Mouse (Mus musculus) liver, embryonic 16.5 days (tissue): ENCODE measurements around the gene Nudt21. TPM values are rescaled to one million over a fixed set of nuclear protein-coding genes. Genes with fewer than 3 reads are reported as not detected.

ENCODE experiments used
- ATAC-seq: fragments of 200-750 bp; cut with Nextera tagmentation; 2 replicates; pipeline ENCODE4 v1.8.0; 2017; ENCODE audit warnings: low read depth, mild to moderate bottlenecking, moderate number of reproducible peaks, moderate library complexity
- H3K27ac ChIP-seq: fragments of 300-500 bp; sonication (generic); 2 replicates; pipeline ENCODE4 v1.5.1; 2014; ENCODE audit warnings: mild to moderate bottlenecking, low read length
- H3K27me3 ChIP-seq: fragments of 300-500 bp; sonication (generic); 2 replicates; pipeline ENCODE4 v1.6.1; 2014; ENCODE audit warnings: low read depth, low read length, mixed read lengths; ENCODE audit not compliant: control insufficient read depth, insufficient read depth
- H3K36me3 ChIP-seq: fragments of 300-500 bp; sonication (generic); 2 replicates; pipeline ENCODE4 v1.6.1; 2014; ENCODE audit warnings: mild to moderate bottlenecking; ENCODE audit not compliant: control insufficient read depth, insufficient read depth
- H3K4me1 ChIP-seq: fragments of 300-500 bp; sonication (generic); 2 replicates; pipeline ENCODE4 v1.6.1; 2014; ENCODE audit warnings: low read depth, low read length, mixed read lengths; ENCODE audit not compliant: control insufficient read depth
- H3K4me2 ChIP-seq: fragments of 300-500 bp; sonication (generic); 2 replicates; pipeline ENCODE4 v1.6.1; 2014; ENCODE audit warnings: low read depth, low read length, mixed read lengths
- H3K4me3 ChIP-seq: fragments of 300-500 bp; sonication (generic); 2 replicates; pipeline ENCODE4 v1.5.1; 2014; ENCODE audit warnings: low read depth, mild to moderate bottlenecking, low read length
- H3K9ac ChIP-seq: fragments of 300-500 bp; sonication (generic); 2 replicates; pipeline ENCODE4 v1.6.1; 2014; ENCODE audit warnings: low read depth, low read length
- H3K9me3 ChIP-seq: fragments of 300-500 bp; sonication (generic); replicated peaks from 2 replicates; pipeline ENCODE4 v1.6.1; 2016; ENCODE audit warnings: low read length; ENCODE audit not compliant: control insufficient read depth
- WGBS: fragments of 180-500 bp; shearing (Covaris S2); extraction: QIAGEN DNeasy Blood & Tissue Kit; methylation state at CpG from one replicate; pipeline ENCODE4 v1.1.7; 2014; ENCODE audit not compliant: insufficient replicate concordance; 5-methylcytosine and 5-hydroxymethylcytosine counted together
- polyA plus RNA-seq: library from polyadenylated mRNA; unstranded; fragments of >200 nt; fragmentation: Nextera tagmentation; extraction: Ambion mirVana; gene quantifications from 2 replicates; pipeline ENCODE4 v1.2.1, GENCODE M21; 2015

Nudt21 gene
- polyA plus RNA-seq, 1 experiment from 2014 or later = 73.7 TPM

DNA sequence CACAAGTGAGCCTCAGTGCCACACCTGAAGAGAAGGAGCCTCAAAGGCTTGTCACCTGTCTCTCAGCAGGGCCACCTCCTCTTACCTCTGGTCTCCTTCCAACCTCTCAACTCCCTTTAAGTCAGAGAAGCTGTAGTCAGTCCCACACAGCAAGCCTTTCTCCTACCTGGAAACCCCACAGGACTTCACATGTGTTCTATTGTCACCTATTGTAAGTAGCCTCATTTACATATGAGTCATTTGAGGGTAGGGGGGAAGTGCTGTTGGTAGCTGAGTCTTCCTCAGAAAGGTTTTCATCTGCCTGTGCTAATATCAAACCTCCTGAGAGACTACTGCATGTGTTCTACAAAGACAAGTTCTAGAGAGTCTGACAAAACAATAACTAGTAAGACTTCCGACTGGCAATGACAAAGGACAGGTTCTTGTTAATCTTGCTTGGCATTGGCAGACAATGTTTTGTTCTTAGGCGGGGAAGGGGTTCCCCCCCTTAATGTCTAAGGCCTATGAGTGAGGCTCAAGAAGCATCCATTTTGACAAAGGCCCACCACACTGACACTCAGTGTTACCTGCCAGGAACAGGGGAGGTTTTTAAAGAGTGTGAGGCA is 26.6 kb downstream of the Nudt21 start:
- Histone ChIP-seq H3K27ac (peak overlapping the region; percentile 58), H3K4me1 (peaks cover 37% of the 10 kb centered on the region), H3K9me3 (no peaks in the 10 kb centered on the region), H3K4me2 (peak overlapping the region; percentile 57), H3K27me3 (no peaks in the 10 kb centered on the region), H3K9ac (peak overlapping the region; percentile 40), H3K4me3 (peak overlapping the region; percentile 40), H3K36me3 (peaks cover 2% of the 10 kb centered on the region; the same call in 1 of the 2 replicates)
- WGBS = 45% methylated on average over 2 of the region's 2 CpGs
- ATAC-seq = no peak

DNA sequence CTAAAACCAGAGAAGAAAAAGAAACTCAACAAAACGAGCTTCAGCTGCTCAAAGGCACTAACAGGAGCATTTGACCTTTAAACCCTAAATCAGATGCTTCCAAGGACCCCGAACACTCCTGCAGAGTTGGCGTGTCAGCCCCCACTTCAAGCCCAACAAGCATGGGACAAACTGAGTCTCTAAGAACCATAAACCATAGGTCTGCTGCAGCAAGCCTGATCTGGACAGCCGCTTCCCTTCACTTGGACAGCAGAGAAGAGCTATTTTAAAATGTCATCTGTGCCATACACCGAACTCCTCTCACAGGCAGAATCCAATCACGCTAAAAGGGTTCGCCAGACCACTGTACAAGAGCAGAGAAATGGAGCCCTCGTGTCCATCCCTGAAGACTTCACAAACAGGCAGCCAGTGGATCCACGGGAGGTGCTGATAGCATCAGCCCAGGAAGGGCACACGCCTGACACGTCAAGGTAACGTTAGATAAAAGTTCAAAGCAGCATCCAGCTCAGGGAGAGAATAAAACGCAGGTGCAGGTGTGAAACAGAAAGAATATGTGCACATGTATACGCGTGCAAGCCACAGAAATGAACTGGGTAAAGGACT is 27.5 kb downstream of the Nudt21 start:
- no peak for ATAC-seq
- Histone ChIP-seq H3K27ac (peak overlapping the region; percentile 19), H3K4me3 (peak overlapping the region; percentile 40; the same call in 1 of the 2 replicates), H3K9ac (0 out of 2 replicates have a peak overlapping the region, but pooled peaks have one; percentile 2), H3K36me3 (peaks cover 2% of the 10 kb centered on the region), H3K9me3 (no peaks in the 10 kb centered on the region), H3K27me3 (no peaks in the 10 kb centered on the region), H3K4me1 (peaks cover 35% of the 10 kb centered on the region), H3K4me2 (peak overlapping the region; percentile 57)
- 43% methylated on average over 15 of the region's 15 CpGs for WGBS

DNA sequence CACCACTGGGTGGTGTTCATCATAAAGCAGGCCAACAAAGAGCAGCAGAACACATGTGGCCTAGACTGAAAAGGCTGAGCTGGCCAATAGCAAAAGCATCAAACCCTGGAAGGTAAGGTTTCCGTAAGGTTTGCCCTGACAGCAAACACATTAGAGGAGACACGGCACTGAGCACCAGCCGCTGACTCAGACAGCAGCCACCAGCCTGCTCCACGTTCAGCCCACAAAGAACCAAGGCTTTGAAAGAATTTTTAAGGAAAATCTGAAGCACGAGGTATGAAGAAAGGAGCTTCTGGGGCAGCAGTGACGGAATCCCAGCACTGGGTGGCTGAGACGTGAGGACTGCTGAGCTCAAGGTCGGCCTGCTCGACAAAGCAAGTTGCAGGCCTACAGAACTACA is 32.7 kb downstream of the Nudt21 start:
- peaks cover 35% of the 10 kb centered on the region for H3K36me3 ChIP-seq
- no peak overlapping the region for H3K9ac ChIP-seq
- WGBS = 88% methylated on average over 9 of the region's 9 CpGs
- no peak for ATAC-seq
- peaks cover 9% of the 10 kb centered on the region for H3K4me1 ChIP-seq
- no peaks in the 10 kb centered on the region for H3K27me3 ChIP-seq
- no peak overlapping the region for H3K4me2 ChIP-seq
- no peaks in the 10 kb centered on the region for H3K9me3 ChIP-seq
- H3K27ac ChIP-seq = no peak overlapping the region
- no peak overlapping the region for H3K4me3 ChIP-seq

DNA sequence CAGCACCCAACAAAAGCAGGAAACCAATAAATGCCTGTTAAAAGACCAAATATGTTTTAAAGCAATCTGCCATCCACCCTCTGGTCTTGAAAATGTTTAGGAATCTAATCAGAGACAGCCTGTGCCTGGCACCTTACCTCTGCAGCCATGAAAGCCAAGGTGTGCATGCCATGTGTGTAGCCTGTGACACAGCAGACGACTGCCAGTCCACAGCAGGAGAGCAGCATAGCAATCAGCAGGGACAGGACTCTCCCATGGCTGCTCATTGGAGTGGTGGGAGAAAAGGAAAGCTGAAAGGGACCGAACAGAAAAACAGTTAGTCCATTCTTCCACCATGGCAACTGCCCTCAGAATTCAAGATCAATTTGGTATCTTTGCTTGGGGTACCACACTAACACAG is 37.9 kb downstream of the Nudt21 start:
- H3K9ac ChIP-seq = no peak overlapping the region
- no peaks in the 10 kb centered on the region for H3K27me3 ChIP-seq
- H3K4me3 ChIP-seq = no peak overlapping the region
- no peak for ATAC-seq
- H3K36me3 ChIP-seq = peaks cover 41% of the 10 kb centered on the region
- WGBS = 81% methylated on average over 2 of the region's 2 CpGs
- no peak overlapping the region for H3K27ac ChIP-seq
- H3K4me1 ChIP-seq = no peaks in the 10 kb centered on the region
- no peaks in the 10 kb centered on the region for H3K9me3 ChIP-seq
- H3K4me2 ChIP-seq = no peak overlapping the region

DNA sequence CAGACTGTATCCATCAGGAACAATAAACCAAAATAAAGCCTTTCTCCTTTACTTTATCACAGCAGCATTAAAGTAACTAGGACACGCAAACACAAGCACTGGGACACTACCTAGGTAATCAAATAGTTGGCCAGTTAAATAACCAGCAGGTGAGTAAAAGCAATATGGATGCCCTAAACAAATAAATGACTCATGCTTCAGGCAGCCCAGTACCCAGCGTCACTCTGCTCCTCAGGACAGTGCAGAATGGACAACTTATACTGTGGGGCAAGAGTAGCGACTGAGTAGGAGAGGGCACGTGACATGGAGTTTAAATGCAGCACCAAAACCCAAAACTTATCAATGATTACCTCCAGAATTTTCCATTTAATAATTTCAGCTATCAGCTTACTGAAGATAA is 47.1 kb downstream of the Nudt21 start:
- no peak overlapping the region for H3K9ac ChIP-seq
- H3K27ac ChIP-seq = no peak overlapping the region
- WGBS = 87% methylated on average over 4 of the region's 4 CpGs
- no peak overlapping the region for H3K4me3 ChIP-seq
- no peaks in the 10 kb centered on the region for H3K9me3 ChIP-seq
- no peaks in the 10 kb centered on the region for H3K27me3 ChIP-seq
- H3K4me2 ChIP-seq = no peak overlapping the region
- peaks cover 31% of the 10 kb centered on the region for H3K36me3 ChIP-seq
- ATAC-seq = 0 out of 2 replicates have a peak, but pooled peaks have one; percentile 43
- no peaks in the 10 kb centered on the region for H3K4me1 ChIP-seq

DNA sequence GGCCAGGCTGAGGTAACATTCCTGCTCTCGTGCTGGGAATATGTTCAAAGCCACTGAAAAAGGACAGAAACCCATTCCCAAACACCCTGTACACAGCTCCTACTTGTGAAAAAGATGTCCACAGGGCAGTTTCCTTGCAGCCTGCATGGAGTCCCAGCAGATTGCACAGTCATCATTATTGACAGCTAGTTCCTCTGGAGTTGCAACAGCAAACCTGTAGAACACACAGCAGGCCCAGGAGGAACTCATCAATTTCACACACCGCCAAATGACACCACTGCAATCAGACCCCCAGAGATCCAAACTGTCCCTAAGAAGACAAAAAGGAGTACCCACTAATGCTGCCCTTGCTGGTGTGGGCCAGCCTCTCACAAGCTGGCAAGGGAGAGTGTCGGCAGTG is 52.1 kb downstream of the Nudt21 start:
- peaks cover 64% of the 10 kb centered on the region for H3K36me3 ChIP-seq
- H3K9ac ChIP-seq = no peak overlapping the region
- H3K4me3 ChIP-seq = no peak overlapping the region
- ATAC-seq = no peak
- WGBS = 81% methylated on average over 3 of the region's 3 CpGs
- no peaks in the 10 kb centered on the region for H3K4me1 ChIP-seq
- no peak overlapping the region for H3K4me2 ChIP-seq
- no peaks in the 10 kb centered on the region for H3K27me3 ChIP-seq
- no peaks in the 10 kb centered on the region for H3K9me3 ChIP-seq
- no peak overlapping the region for H3K27ac ChIP-seq

DNA sequence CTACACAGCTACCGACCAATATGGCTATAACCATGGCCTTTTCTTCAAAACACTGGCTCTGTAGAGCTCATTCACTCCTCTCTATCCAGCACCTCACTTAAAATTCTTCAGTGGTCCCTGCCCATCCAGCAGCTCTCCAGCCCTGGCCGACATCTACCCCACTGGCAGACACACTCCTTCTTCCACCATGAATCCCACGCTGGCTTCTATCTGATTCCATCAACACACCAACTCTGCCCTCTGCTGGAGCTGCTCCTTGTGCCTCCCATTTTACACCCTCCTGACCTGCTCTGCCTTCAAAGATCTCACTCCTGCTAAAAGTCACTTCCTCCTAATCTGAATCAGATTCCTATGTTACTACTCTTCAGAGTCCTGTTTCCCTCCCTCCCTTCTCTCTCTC is 53.0 kb downstream of the Nudt21 start:
- peaks cover 69% of the 10 kb centered on the region for H3K36me3 ChIP-seq
- H3K4me2 ChIP-seq = no peak overlapping the region
- no peaks in the 10 kb centered on the region for H3K9me3 ChIP-seq
- no peak for ATAC-seq
- no peak overlapping the region for H3K4me3 ChIP-seq
- H3K27ac ChIP-seq = no peak overlapping the region
- no peaks in the 10 kb centered on the region for H3K27me3 ChIP-seq
- WGBS = 83% methylated on average over 3 of the region's 3 CpGs
- no peak overlapping the region for H3K9ac ChIP-seq
- H3K4me1 ChIP-seq = no peaks in the 10 kb centered on the region

DNA sequence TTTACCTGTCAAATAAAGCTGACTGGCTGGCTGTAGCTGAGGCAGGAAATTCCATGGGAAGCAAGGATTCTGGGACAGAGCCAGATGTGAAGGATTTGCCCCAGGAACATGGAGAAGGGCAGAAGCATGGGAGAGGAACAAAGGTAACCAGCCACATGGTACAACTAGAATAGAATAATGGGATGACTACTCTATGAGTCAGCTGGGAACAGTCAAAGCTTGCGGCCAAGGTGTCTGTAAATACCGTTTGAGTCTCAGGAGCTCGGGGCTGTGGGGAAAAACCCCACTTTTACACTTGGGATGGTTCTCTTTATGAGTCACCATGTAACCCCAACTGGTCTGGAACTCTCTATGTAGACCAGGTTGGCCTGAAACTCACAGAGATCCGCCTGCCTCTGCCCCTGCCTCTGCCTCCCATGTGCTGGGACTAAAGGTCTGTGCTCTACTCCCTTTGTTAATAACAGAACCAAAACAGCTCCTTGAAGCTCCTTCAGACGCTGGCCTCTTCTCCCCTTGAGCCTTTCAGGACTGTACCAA is 55.1 kb downstream of the Nudt21 start:
- Histone ChIP-seq H3K27ac (no peak overlapping the region), H3K27me3 (no peaks in the 10 kb centered on the region), H3K9ac (no peak overlapping the region), H3K4me2 (no peak overlapping the region), H3K9me3 (no peaks in the 10 kb centered on the region), H3K36me3 (peaks cover 76% of the 10 kb centered on the region), H3K4me1 (no peaks in the 10 kb centered on the region), H3K4me3 (no peak overlapping the region)
- 91% methylated on average over 5 of the region's 5 CpGs for WGBS
- no peak for ATAC-seq

DNA sequence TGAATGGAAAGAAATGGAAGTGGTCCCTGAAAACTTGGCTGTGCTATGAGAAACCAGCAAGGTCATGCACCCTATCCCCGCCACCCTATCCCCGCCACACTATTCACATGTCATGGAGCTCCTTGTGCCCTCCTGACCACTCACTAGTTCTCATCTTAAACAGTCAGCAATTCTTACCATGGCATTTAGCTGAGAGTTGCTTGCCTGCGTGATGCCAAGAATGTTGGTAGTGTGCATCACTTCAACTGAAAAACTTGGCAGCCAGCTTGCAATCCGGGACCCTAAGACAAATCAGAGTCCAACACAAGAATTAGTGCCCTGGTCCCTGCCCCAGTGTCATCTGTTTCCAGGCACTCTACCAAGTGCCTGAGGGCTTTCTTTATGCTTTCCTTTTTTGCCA is 56.7 kb downstream of the Nudt21 start:
- WGBS = 85% methylated on average over 4 of the region's 4 CpGs
- ATAC-seq = no peak

More for the DNA sequence above, 56.7 kb downstream of the Nudt21 start:
- Histone ChIP-seq H3K27ac (no peak overlapping the region), H3K27me3 (no peaks in the 10 kb centered on the region), H3K4me2 (no peak overlapping the region), H3K4me1 (no peaks in the 10 kb centered on the region; the same call in 1 of the 2 replicates), H3K9ac (no peak overlapping the region), H3K9me3 (no peaks in the 10 kb centered on the region), H3K4me3 (no peak overlapping the region), H3K36me3 (peaks cover 81% of the 10 kb centered on the region)
